Mouse (Mus musculus): ENCODE data around the gene Nipsnap3b. TPM values are rescaled to one million over a fixed set of nuclear protein-coding genes. Genes with fewer than 3 reads are reported as not detected.

Nipsnap3b gene
- polyA plus RNA-seq (2012; rRNA removed): 26.2 and 46.7 TPM in 2 replicates

DNA sequence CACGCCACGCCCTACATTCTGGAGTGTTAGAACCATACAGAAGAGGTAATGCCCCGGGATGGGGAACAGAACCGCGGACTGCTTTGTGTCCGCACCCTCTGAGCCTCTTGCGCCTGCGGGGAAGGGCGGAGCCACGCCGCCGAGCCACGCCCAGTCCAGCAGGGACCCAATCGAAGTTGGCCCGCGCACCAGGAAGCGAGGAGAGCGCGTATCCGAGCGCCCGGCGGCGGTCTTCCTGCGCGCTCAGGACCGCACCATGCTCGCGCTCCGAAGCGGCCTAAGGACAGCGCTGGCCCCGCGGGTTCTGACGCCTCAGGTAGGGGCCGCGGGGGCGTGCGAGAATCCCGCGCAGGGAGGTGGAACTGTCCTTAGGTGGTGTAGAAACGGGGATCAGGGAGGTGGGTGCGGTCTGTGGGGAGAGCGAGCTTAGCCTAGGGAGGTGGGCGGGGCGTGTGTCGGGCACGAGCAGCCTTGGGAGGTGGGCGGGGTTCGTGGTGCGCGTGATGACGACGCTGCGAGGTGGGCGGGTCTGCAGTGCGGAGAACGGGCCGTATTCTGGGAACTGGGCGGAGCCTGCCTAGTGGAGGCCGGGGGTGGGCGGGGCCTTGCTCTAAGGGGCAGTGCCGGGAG lies at the start of gene Nipsnap3b:
Nipsnap3b (plus strand) TSS at position 149 of the 630 bp plus-strand sequence.

GRCm38 (mm10) chr4:52964247-52964646 lies 47.4 kb upstream of the Nipsnap3b start, which contains the start of gene Olfr270:
TSS of gene Olfr270 (plus strand) at chr4:52964547.

GRCm38 (mm10) chr4:52989248-52989647 lies 22.4 kb upstream of the Nipsnap3b start, which contains the start of gene Nipsnap3a:
TSS of gene Nipsnap3a (plus strand) at chr4:52989272.

Other genes starting within 250 kb of the Nipsnap3b start
- not detected in 2 replicates for gene Olfr275, start 197.3 kb upstream of the Nipsnap3b start, polyA plus RNA-seq (2012; rRNA removed)
- not detected in 2 replicates for gene Olfr273, start 152.6 kb upstream of the Nipsnap3b start, polyA plus RNA-seq (2012; rRNA removed)
- not detected in 2 replicates for gene Olfr272, start 92.7 kb upstream of the Nipsnap3b start, polyA plus RNA-seq (2012; rRNA removed)
- not detected in 2 replicates for gene Olfr270, start 47.3 kb upstream of the Nipsnap3b start, polyA plus RNA-seq (2012; rRNA removed)
- gene Nipsnap3a, start 22.6 kb upstream of the Nipsnap3b start, polyA plus RNA-seq (2012; rRNA removed): not detected in 2 replicates
- 4.2 and 7.0 TPM in 2 replicates for gene Abca1, start 148.0 kb downstream of the Nipsnap3b start, polyA plus RNA-seq (2012; rRNA removed)